Mouse (Mus musculus): ENCODE data around the gene Npas2. TPM values are rescaled to one million over a fixed set of nuclear protein-coding genes. Genes with fewer than 3 reads are reported as not detected.
A peak's percentile ranks its signal among the peaks of the same experiment; 100 is the strongest.

The Npas2 gene
- total and polyA plus RNA-seq, 3 experiments: 1.8 to 10.0 (median 3.7) TPM

GRCm38 (mm10) chr1:39313352-39314245, 120.1 kb downstream of the Npas2 start:
- Histone ChIP-seq H3K36me3 (ENCODE audit: control insufficient read depth, insufficient read depth, low read length) (peaks cover 6% of the 10 kb centered on the region), H3K27me3 (ENCODE audit: control insufficient read depth, insufficient read depth, low read length) (no peaks in the 10 kb centered on the region), H3K9ac (ENCODE audit: low read depth, low read length) (no peak overlapping the region), H3K4me3 (no peak overlapping the region), H3K79me2 (replicated peaks; ENCODE audit: control insufficient read depth, insufficient read depth, low read length) (no peaks in the 10 kb centered on the region), H3K4me1 (ENCODE audit: control insufficient read depth, insufficient read depth, low read length) (peaks cover 4% of the 10 kb centered on the region), H3K27ac (no peak overlapping the region)
- DNase-seq: no peak
- TF ChIP-seq EP300 (IDR thresholded peaks at IDR 0.05; ENCODE audit: insufficient read depth, low read depth, low read length) (no peak), POLR2A (IDR thresholded peaks at IDR 0.05; ENCODE audit: insufficient read depth, low read depth, low read length) (no peak), CTCF (IDR thresholded peaks at IDR 0.05) (no peak)
- 74% methylated on average over 10 of the region's 10 CpGs for WGBS
- intact Hi-C loops (cut with DNase I): no loop called here

- TF ChIP-seq EP300 (IDR thresholded peaks at IDR 0.05; ENCODE audit: insufficient read depth, low read depth, low read length) (no peak), CTCF (IDR thresholded peaks at IDR 0.05) (no peak), POLR2A (IDR thresholded peaks at IDR 0.05; ENCODE audit: insufficient read depth, low read depth, low read length) (no peak)
- peak in 1 of 2 experiments; percentile 53 for DNase-seq
- WGBS: 46% methylated on average over 2 of the region's 2 CpGs
- Histone ChIP-seq H3K79me2 (replicated peaks; ENCODE audit: control insufficient read depth, insufficient read depth, low read length) (no peaks in the 10 kb centered on the region), H3K36me3 (ENCODE audit: control insufficient read depth, insufficient read depth, low read length) (peaks cover 6% of the 10 kb centered on the region), H3K27me3 (ENCODE audit: control insufficient read depth, insufficient read depth, low read length) (no peaks in the 10 kb centered on the region), H3K4me3 (no peak overlapping the region), H3K4me1 (ENCODE audit: control insufficient read depth, insufficient read depth, low read length) (peaks cover 4% of the 10 kb centered on the region), H3K9ac (ENCODE audit: low read depth, low read length) (no peak overlapping the region), H3K27ac (no peak overlapping the region; the same call in none of the 2 replicates)
- intact Hi-C loops (cut with DNase I): no loop called here
These were observed 124.4 kb downstream of the Npas2 start for GRCm38 (mm10) chr1:39317935-39318334.

- intact Hi-C loops (cut with DNase I): no loop called here
- H3K9ac ChIP-seq (ENCODE audit: low read depth, low read length): no peak overlapping the region
- TF ChIP-seq CTCF (IDR thresholded peaks at IDR 0.05) (no peak), POLR2A (IDR thresholded peaks at IDR 0.05; ENCODE audit: insufficient read depth, low read depth, low read length) (no peak), EP300 (IDR thresholded peaks at IDR 0.05; ENCODE audit: insufficient read depth, low read depth, low read length) (no peak)
- peaks cover 6% of the 10 kb centered on the region for H3K36me3 ChIP-seq (ENCODE audit: control insufficient read depth, insufficient read depth, low read length)
- no peak for DNase-seq
- peaks cover 4% of the 10 kb centered on the region for H3K4me1 ChIP-seq (ENCODE audit: control insufficient read depth, insufficient read depth, low read length)
- no peak overlapping the region for H3K27ac ChIP-seq
- WGBS: 57% methylated on average over 7 of the region's 7 CpGs
- H3K27me3 ChIP-seq (ENCODE audit: control insufficient read depth, insufficient read depth, low read length): no peaks in the 10 kb centered on the region
- no peak overlapping the region for H3K4me3 ChIP-seq
- no peaks in the 10 kb centered on the region for H3K79me2 ChIP-seq (replicated peaks; ENCODE audit: control insufficient read depth, insufficient read depth, low read length)
These were observed 125.3 kb downstream of the Npas2 start for GRCm38 (mm10) chr1:39318870-39319269.

GRCm38 (mm10) chr1:39321954-39322353, 128.4 kb downstream of the Npas2 start:
- Histone ChIP-seq H3K4me3 (no peak overlapping the region), H3K27ac (no peak overlapping the region), H3K79me2 (replicated peaks; ENCODE audit: control insufficient read depth, insufficient read depth, low read length) (no peaks in the 10 kb centered on the region), H3K4me1 (ENCODE audit: control insufficient read depth, insufficient read depth, low read length) (peaks cover 4% of the 10 kb centered on the region), H3K27me3 (ENCODE audit: control insufficient read depth, insufficient read depth, low read length) (no peaks in the 10 kb centered on the region), H3K9ac (ENCODE audit: low read depth, low read length) (no peak overlapping the region), H3K36me3 (ENCODE audit: control insufficient read depth, insufficient read depth, low read length) (peaks cover 6% of the 10 kb centered on the region)
- no peak for DNase-seq
- WGBS: 44% methylated on average over 6 of the region's 6 CpGs
- no peak for TF ChIP-seq POLR2A (IDR thresholded peaks at IDR 0.05; ENCODE audit: insufficient read depth, low read depth, low read length)
- no peak for TF ChIP-seq EP300 (IDR thresholded peaks at IDR 0.05; ENCODE audit: insufficient read depth, low read depth, low read length)
- TF ChIP-seq CTCF (IDR thresholded peaks at IDR 0.05): no peak
- intact Hi-C loops (cut with DNase I): no loop called here

GRCm38 (mm10) chr1:39325228-39325627, 131.7 kb downstream of the Npas2 start:
- TF ChIP-seq POLR2A (IDR thresholded peaks at IDR 0.05; ENCODE audit: insufficient read depth, low read depth, low read length) (no peak), EP300 (IDR thresholded peaks at IDR 0.05; ENCODE audit: insufficient read depth, low read depth, low read length) (no peak), CTCF (IDR thresholded peaks at IDR 0.05) (no peak)
- Histone ChIP-seq H3K79me2 (replicated peaks; ENCODE audit: control insufficient read depth, insufficient read depth, low read length) (no peaks in the 10 kb centered on the region), H3K27ac (peak overlapping the region; percentile 18; the same call in 1 of the 2 replicates), H3K4me3 (no peak overlapping the region), H3K27me3 (ENCODE audit: control insufficient read depth, insufficient read depth, low read length) (no peaks in the 10 kb centered on the region), H3K4me1 (ENCODE audit: control insufficient read depth, insufficient read depth, low read length) (no peaks in the 10 kb centered on the region), H3K36me3 (ENCODE audit: control insufficient read depth, insufficient read depth, low read length) (no peaks in the 10 kb centered on the region), H3K9ac (ENCODE audit: low read depth, low read length) (no peak overlapping the region)
- 66% methylated on average over 6 of the region's 6 CpGs for WGBS
- intact Hi-C loops (cut with DNase I): no loop called here
- peak in 1 of 2 experiments; percentile 27 for DNase-seq

- TF ChIP-seq CTCF (IDR thresholded peaks at IDR 0.05) (no peak), POLR2A (IDR thresholded peaks at IDR 0.05; ENCODE audit: insufficient read depth, low read depth, low read length) (no peak), EP300 (IDR thresholded peaks at IDR 0.05; ENCODE audit: insufficient read depth, low read depth, low read length) (no peak)
- H3K79me2 ChIP-seq (replicated peaks; ENCODE audit: control insufficient read depth, insufficient read depth, low read length): no peaks in the 10 kb centered on the region
- H3K9ac ChIP-seq (ENCODE audit: low read depth, low read length): no peak overlapping the region
- H3K27ac ChIP-seq: no peak overlapping the region
- H3K36me3 ChIP-seq (ENCODE audit: control insufficient read depth, insufficient read depth, low read length): no peaks in the 10 kb centered on the region
- peaks cover 3% of the 10 kb centered on the region for H3K4me1 ChIP-seq (ENCODE audit: control insufficient read depth, insufficient read depth, low read length)
- no peaks in the 10 kb centered on the region for H3K27me3 ChIP-seq (ENCODE audit: control insufficient read depth, insufficient read depth, low read length)
- intact Hi-C loops (cut with DNase I): no loop called here
- no peak for DNase-seq
- WGBS: 55% methylated on average over 7 of the region's 7 CpGs
- H3K4me3 ChIP-seq: no peak overlapping the region
These were observed 134.0 kb downstream of the Npas2 start for GRCm38 (mm10) chr1:39327546-39327945.

Measured in heart, adult 2 months (tissue).